Mouse (Mus musculus): ENCODE data around the gene Tnk1. TPM values are rescaled to one million over a fixed set of nuclear protein-coding genes. Genes with fewer than 3 reads are reported as not detected.
A peak's percentile ranks its signal among the peaks of the same experiment; 100 is the strongest.

Gene Tnk1
- total RNA-seq, 2 experiments from 2014 or later = 0.11 TPM; not detected in 1

DNA sequence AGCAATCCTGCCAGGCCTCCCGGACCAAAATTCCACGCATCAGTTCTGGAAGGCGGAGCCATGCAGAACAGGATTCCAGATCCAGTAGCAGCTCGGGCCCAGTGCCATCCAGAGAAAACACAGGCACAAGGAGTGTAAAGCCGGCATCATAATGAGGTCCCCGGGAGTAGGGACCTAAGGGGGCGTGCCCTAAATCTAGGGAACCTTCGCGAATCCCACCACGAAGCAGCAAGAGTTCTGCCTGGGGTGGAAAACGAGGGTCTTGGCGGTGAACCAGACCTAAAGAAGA, 53.9 kb downstream of the Tnk1 start:
- intact Hi-C loops (cut with DNase I) = loop anchor here (2.0 to 5.0 kb wide), 3 partner anchors 32 to 122 kb away; partner anchors contain the start of genes Nlgn2 and Senp3
- Histone ChIP-seq H3K27ac (no peak overlapping the region), H3K4me3 (peak overlapping the region; percentile 78)
- TF ChIP-seq CTCF (IDR thresholded peaks at IDR 0.05) = no peak
- DNase-seq = no peak

DNA sequence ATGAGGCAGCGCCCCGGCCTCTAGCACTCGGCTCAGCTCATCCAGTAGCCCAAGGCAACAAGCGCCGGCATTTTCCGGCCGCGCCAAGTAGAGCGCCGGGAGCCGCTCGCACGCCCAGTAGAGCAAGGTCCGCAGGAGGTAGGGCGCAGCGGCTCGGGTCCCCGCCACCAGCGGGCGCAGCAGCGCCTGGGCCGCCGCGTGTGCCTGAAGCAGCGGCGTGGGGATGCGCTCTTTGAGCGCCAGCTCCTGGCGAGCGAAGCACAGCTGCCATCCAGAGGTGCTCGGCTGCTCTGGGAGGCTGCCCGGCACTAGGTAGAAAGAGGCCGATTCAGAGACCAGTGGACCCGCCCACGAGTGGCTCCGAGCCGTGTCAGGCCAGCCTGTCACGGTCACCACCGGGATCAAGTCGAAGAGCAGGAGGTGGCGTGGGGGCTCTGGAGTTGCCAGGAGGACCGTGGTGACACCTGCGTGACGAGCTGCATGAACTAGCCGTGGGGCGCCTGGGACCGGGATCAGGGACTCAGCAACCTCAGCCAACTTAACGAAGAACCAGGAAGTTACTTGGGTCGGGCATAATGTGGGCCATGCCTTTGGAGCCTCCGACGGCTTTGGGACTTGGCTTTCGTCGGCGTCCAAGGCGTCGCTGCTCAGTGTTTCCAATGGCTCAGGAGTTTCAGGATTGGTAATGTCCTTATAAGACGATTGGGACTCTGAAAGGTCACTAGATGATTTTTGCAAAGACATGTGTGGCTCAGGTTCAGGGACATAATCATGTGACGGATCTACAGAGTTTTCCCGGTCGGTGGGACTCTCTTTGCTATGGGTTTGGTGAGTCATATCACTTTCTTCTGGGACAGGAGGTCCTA, 54.5 kb downstream of the Tnk1 start:
- TF ChIP-seq CTCF (IDR thresholded peaks at IDR 0.05) = peak; percentile 82
- peak; percentile 88 for DNase-seq
- Histone ChIP-seq H3K27ac (peak overlapping the region; percentile 87), H3K4me3 (peak overlapping the region; percentile 78)
- intact Hi-C loops (cut with DNase I) = loop anchor here (2.0 to 5.0 kb wide), 4 partner anchors 33 to 122 kb away; partner anchors contain the start of genes Nlgn2, Polr2a and Senp3

DNA sequence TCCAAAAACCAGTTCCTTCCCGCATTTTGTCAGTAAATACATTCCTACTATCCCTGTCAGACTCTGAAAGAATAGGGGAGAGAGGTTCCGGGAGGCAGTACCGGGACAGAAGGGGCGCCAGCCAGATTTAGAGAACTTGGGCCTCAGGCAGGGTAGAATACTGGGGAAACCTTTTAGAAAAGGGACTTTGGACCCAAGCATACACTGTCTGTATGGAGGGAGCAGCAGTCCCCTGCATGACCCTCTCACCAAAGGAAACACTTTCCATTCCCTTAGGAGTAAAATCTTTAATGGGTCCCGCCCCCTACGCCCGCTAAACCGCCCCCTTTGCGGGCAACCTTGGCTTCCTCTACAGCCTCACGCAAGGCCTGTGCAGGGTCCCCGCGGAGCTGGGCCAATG, 55.2 kb downstream of the Tnk1 start:
- peak overlapping the region; percentile 87 for H3K27ac ChIP-seq
- DNase-seq = no peak
- intact Hi-C loops (cut with DNase I) = loop anchor here (2.0 to 5.0 kb wide), 2 partner anchors 45 to 121 kb away; partner anchors contain the start of genes Polr2a and Senp3

DNA sequence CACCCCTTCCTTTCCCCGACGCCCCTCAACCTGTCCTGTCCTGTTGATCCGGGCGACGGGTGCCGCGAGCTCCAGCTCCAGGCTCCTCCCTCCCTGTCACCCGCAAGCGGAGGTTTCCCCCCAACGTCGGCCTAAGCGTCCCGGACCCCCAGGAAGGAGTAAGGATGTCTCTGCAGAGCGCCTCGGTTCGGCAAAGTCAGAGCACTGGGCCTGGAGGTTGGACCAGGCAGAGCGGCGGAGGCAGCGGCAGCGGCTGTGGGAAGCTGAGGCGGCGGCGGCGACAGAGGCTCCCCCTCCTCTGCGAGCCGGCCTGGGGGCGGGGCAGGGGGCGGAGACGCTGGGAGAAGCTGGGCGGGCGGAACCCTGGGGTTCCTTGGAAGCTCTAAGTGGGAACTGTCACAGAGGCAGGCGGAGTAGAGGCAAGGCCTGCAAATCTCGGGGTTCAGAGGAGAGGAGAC, 55.9 kb downstream of the Tnk1 start:
- Histone ChIP-seq H3K4me3 (peak overlapping the region; percentile 78), H3K27ac (peak overlapping the region; percentile 87)
- intact Hi-C loops (cut with DNase I) = loop anchor here (2.0 to 5.0 kb wide), 2 partner anchors 44 to 120 kb away; partner anchors contain the start of genes Polr2a and Senp3
- no peak for TF ChIP-seq CTCF (IDR thresholded peaks at IDR 0.05)
- DNase-seq = peak; percentile 93

More for the DNA sequence above, 55.2 kb downstream of the Tnk1 start:
- H3K4me3 ChIP-seq = peak overlapping the region; percentile 78
- TF ChIP-seq CTCF (IDR thresholded peaks at IDR 0.05) = no peak

DNA sequence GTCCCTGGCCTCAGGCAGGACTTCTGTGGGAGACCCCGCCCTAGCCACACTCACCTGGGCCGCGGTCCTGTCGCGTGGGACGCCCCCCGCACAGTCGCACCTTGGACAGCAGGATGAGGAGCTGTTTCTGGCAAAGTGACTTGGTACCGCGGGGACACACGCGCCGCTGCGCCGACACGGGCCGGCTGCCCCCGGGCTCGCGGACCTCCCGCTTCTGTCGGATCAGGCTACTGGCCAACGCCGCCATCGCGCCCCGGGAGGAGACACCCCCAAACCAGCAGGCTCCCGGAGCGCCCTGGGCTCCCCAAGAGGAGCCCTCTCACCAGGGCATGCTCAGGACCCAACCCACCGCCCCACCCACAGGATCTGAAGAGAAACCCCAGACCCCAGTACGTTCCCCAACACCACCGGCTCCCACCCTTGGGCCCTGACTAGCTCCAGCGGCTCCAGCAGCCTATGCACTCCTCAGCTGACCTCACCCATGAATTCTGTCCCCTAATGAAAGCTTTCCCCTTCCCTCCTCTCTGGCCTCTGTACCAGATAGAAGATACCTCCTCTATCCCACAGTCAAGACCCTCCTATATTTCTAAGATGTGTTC, 57.1 kb downstream of the Tnk1 start, which contains the start of gene Fgf11:
Gene Fgf11 (minus strand): TSS at position 479 of the 599 bp plus-strand sequence.
- peak within 1 kb of the TSS; percentile 87 for H3K27ac ChIP-seq
- intact Hi-C loops (cut with DNase I) = loop anchor here (5.0 kb wide), 1 partner anchor 119 kb away; the partner anchor contains the start of gene Senp3

More for the DNA sequence above, 57.1 kb downstream of the Tnk1 start, which contains the start of gene Fgf11:
- H3K4me3 ChIP-seq = peak within 1 kb of the TSS; percentile 78
- no peak for DNase-seq
- no peak for TF ChIP-seq CTCF (IDR thresholded peaks at IDR 0.05)

Small RNA genes lying within 50 kb of the gene (microRNA-seq; reads per million reads assigned to microRNA genes)
- gene Mir6924 = not detected

Other genes starting within 250 kb of the Tnk1 start
- gene Shbg, start 240.8 kb downstream of the Tnk1 start, total RNA-seq (2021) = not detected
- gene Sat2, start 236.7 kb downstream of the Tnk1 start, total RNA-seq (2021) = 1 to 10 TPM; 2.6 to 3.2 TPM
- gene Fxr2, start 225.7 kb downstream of the Tnk1 start, total RNA-seq (2021) = 100 to 1,000 TPM in 1 of 2 experiments, 10 to 100 TPM in 1; 90.6 to 104 TPM
- gene Sox15, start 203.4 kb downstream of the Tnk1 start, total RNA-seq (2021) = not detected
- 1 to 10 TPM; 8.6 to 9.7 TPM for gene Mpdu1, start 196.1 kb downstream of the Tnk1 start, total RNA-seq (2021)
- 1 to 10 TPM; 1.7 to 3.2 TPM for gene Cd68, start 192.6 kb downstream of the Tnk1 start, total RNA-seq (2021)
- 10 to 100 TPM; 98.0 to 98.5 TPM for gene Eif4a1, start 186.3 kb downstream of the Tnk1 start, total RNA-seq (2021)
- gene Senp3, start 176.6 kb downstream of the Tnk1 start, total RNA-seq (2021) = 10 to 100 TPM; 25.4 to 28.1 TPM
- gene Tnfsf13, start 172.9 kb downstream of the Tnk1 start, total RNA-seq (2021) = 1 to 10 TPM in 1 of 2 experiments, under 1 TPM in 1; 0.64 to 1.1 TPM
- gene Tnfsf12, start 162.9 kb downstream of the Tnk1 start, total RNA-seq (2021) = 10 to 100 TPM in 1 of 2 experiments, 1 to 10 TPM in 1; 6.5 to 10.6 TPM
- gene Tnfsfm13, start 162.6 kb downstream of the Tnk1 start, total RNA-seq (2021) = 1 to 10 TPM; 1.2 to 1.9 TPM
- gene Polr2a, start 100.1 kb downstream of the Tnk1 start, total RNA-seq (2021) = 10 to 100 TPM; 26.9 to 35.4 TPM
- not detected for gene Slc35g3, start 96.8 kb downstream of the Tnk1 start, total RNA-seq (2021)
- 10 to 100 TPM; 29.3 to 35.9 TPM for gene Zbtb4, start 92.8 kb downstream of the Tnk1 start, total RNA-seq (2021)
- 10 to 100 TPM; 23.2 to 26.3 TPM for gene Chrnb1, start 62.8 kb downstream of the Tnk1 start, total RNA-seq (2021)
- 1 to 10 TPM; 3.9 to 4.7 TPM for gene Fgf11, start 56.9 kb downstream of the Tnk1 start, total RNA-seq (2021)
- under 1 TPM; 0.20 to 0.41 TPM for gene Tmem102, start 53.1 kb downstream of the Tnk1 start, total RNA-seq (2021)
- not detected for gene Gm39566, start 43.4 kb downstream of the Tnk1 start, total RNA-seq (2021)
- not detected for gene Spem2, start 40.3 kb downstream of the Tnk1 start, total RNA-seq (2021)
- not detected for gene Spem1, start 36.5 kb downstream of the Tnk1 start, total RNA-seq (2021)
- 1 to 10 TPM; 2.3 to 2.7 TPM for gene Nlgn2, start 20.9 kb downstream of the Tnk1 start, total RNA-seq (2021)
- gene Tmem256, start 20.2 kb downstream of the Tnk1 start, total RNA-seq (2021) = 100 to 1,000 TPM; 144 to 165 TPM
- 10 to 100 TPM in 1 of 2 experiments, 1 to 10 TPM in 1; 9.6 to 13.0 TPM for gene Plscr3, start 12.4 kb downstream of the Tnk1 start, total RNA-seq (2021)
- gene Tmem95, start 19.3 kb upstream of the Tnk1 start, total RNA-seq (2021) = not detected
- gene Kctd11, start 22.7 kb upstream of the Tnk1 start, total RNA-seq (2021) = 1 to 10 TPM; 1.3 to 1.7 TPM
- gene Acap1, start 36.8 kb upstream of the Tnk1 start, total RNA-seq (2021) = under 1 TPM in 1 of 2 experiments, not detected in 1; 0.08 TPM
- gene 2810408A11Rik, start 42.3 kb upstream of the Tnk1 start, total RNA-seq (2021) = under 1 TPM in 1 of 2 experiments, not detected in 1; 0.33 TPM
- 10 to 100 TPM; 25.2 to 33.5 TPM for gene Neurl4, start 42.3 kb upstream of the Tnk1 start, total RNA-seq (2021)
- gene Gps2, start 55.2 kb upstream of the Tnk1 start, total RNA-seq (2021) = 10 to 100 TPM; 47.1 to 49.6 TPM
- gene Eif5a, start 63.2 kb upstream of the Tnk1 start, total RNA-seq (2021) = 100 to 1,000 TPM; 413 to 433 TPM
- gene Ybx2, start 77.1 kb upstream of the Tnk1 start, total RNA-seq (2021) = 10 to 100 TPM in 1 of 2 experiments, 1 to 10 TPM in 1; 8.0 to 16.5 TPM
- 100 to 1,000 TPM; 494 to 503 TPM for gene Slc2a4, start 89.5 kb upstream of the Tnk1 start, total RNA-seq (2021)
- gene Cldn7, start 106.0 kb upstream of the Tnk1 start, total RNA-seq (2021) = not detected
- gene Ctdnep1, start 122.4 kb upstream of the Tnk1 start, total RNA-seq (2021) = 100 to 1,000 TPM; 217 to 261 TPM
- 10 to 100 TPM; 33.0 to 45.2 TPM for gene Elp5, start 123.8 kb upstream of the Tnk1 start, total RNA-seq (2021)
- gene Gabarap, start 132.4 kb upstream of the Tnk1 start, total RNA-seq (2021) = 100 to 1,000 TPM; 194 to 232 TPM
- 10 to 100 TPM; 19.2 to 21.8 TPM for gene Phf23, start 137.0 kb upstream of the Tnk1 start, total RNA-seq (2021)
- 1 to 10 TPM; 3.6 to 5.0 TPM for gene Dvl2, start 141.9 kb upstream of the Tnk1 start, total RNA-seq (2021)
- 100 to 1,000 TPM; 266 to 502 TPM for gene Acadvl, start 156.7 kb upstream of the Tnk1 start, total RNA-seq (2021)
- gene Dlg4, start 158.2 kb upstream of the Tnk1 start, total RNA-seq (2021) = 1 to 10 TPM; 3.2 to 5.2 TPM
- gene Asgr1, start 195.4 kb upstream of the Tnk1 start, total RNA-seq (2021) = not detected
- gene Asgr2, start 233.9 kb upstream of the Tnk1 start, total RNA-seq (2021) = under 1 TPM; 0.22 to 0.31 TPM